Mouse (Mus musculus) urinary bladder, postnatal 10 days (tissue): ENCODE results near the gene Mlh1.

Experiments used
- DNase-seq: peaks from one replicate; pipeline ENCODE4 v3.0.0; 2022; ENCODE audit warnings: low spot score

Mlh1 gene

DNA sequence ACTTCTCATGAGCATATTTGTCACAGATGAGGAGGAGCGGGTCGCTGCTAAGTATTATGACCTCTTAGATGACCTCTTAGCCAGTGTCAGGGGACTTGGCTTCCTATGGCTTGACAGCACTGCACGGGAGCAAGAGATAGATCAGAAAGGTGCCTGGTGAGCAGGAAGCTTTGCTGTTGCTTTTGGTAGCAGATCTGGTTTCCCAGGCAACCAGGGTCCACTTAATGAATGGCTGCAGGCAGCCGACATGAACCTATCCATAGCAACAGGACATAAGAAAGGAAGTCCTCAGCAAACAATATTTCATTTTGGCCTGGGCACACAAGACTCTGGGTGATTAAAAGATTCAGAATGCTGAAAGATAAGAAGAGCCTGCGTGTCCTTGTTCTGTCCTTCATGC is 14.1 kb upstream of the Mlh1 start:
- DNase-seq: no peak

DNA sequence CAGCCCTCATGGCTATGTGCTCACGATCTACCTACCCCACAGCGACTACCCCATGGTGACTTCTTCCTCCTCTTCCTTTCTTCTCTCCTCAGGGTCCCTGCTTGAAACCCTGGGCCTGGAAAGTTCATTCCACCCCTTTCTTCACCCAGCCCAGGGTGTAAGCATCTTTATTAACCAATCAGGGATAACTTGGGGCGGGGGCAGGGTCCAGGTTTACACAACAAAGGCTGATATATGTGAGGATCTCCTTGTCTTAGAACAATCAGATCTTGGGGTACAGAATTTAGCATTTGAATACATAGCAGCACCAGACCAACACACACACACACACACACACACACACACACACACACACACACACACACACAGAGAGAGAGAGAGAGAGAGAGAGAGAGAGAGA is 13.5 kb upstream of the Mlh1 start:
- no peak for DNase-seq

GRCm38 (mm10) chr9:111275156-111275555 is 3.6 kb upstream of the Mlh1 start:
- no peak for DNase-seq

GRCm38 (mm10) chr9:111273958-111274357 is 2.4 kb upstream of the Mlh1 start:
- no peak for DNase-seq

DNA sequence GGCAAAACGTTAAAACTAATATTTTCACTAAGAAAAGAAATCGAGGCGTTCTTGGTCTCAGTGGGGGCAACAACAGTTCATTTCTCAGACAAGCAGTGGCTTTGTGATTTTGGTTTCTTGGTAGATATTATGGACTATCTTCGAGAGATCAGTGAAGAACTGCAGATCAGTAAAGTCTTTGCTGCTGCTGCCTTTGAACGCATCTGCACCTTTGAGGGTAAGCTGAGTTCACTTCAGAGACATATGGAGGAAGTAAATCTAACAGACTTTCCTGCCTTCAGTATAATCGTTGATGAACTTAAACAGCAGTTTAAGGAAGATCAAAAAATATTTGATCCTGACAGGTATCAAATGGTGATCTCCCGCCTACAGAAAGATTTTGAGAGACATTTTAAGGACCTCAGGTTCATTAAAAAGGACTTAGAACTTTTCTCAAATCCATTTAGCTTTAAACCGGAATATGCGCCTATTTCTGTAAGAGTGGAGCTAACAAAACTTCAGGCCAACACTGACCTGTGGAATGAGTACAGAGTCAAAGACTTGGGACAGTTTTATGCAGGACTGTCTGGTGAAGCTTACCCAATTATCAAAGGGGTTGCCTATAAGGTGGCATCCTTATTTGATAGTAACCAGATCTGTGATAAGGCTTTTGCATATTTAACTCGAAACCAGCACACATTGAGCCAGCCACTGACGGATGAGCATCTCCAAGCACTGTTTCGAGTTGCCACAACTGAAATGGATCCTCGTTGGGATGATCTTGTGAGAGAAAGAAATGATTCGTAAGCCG is 1.6 kb upstream of the Mlh1 start:
- no peak for DNase-seq

- no peak for DNase-seq
Measured at GRCm38 (mm10) chr9:111272356-111272755, 765 bp upstream of the Mlh1 start.

GRCm38 (mm10) chr9:111271056-111271433 is 546 bp downstream of the Mlh1 start:
- no peak for DNase-seq

DNA sequence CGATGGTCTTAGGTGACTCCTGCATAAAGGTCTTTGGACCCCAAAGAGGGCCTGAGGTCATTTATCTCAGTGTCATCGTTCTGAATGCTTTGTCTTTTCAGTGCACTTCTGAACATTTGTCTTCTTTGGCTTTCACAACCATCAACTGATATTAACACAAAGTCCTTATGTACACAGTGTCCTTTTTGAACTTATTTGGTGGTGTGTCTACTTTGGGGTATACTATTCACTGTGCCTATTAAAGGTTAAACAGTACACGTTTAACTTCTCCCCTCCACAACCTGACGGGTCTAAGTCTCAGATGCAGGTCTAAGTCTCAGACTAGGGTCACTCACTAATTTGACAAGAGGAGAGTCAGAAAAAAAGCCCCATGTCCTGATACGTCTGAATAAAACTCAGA is 985 bp downstream of the Mlh1 start:
- no peak for DNase-seq

DNA sequence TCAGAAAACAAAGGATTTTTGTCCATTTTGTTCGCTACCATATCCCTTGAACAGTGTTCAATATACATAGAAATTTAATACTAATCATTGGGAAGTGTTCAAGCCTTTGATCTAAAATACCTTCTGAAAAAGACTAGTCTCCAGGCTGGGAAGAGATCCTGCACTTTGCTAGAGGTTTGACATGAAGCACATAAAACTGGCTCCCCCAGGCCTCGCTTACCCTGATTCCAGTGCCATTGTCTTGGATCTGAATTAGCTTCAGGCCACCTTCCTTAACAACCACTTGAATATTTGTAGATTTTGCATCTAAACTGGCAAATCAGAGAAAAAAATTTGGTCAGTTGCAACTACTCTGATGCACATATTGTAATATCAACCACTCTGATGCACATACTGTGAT is 3.6 kb downstream of the Mlh1 start:
- no peak for DNase-seq

- DNase-seq: no peak
Measured at GRCm38 (mm10) chr9:111261356-111261755, 10.2 kb downstream of the Mlh1 start.

DNA sequence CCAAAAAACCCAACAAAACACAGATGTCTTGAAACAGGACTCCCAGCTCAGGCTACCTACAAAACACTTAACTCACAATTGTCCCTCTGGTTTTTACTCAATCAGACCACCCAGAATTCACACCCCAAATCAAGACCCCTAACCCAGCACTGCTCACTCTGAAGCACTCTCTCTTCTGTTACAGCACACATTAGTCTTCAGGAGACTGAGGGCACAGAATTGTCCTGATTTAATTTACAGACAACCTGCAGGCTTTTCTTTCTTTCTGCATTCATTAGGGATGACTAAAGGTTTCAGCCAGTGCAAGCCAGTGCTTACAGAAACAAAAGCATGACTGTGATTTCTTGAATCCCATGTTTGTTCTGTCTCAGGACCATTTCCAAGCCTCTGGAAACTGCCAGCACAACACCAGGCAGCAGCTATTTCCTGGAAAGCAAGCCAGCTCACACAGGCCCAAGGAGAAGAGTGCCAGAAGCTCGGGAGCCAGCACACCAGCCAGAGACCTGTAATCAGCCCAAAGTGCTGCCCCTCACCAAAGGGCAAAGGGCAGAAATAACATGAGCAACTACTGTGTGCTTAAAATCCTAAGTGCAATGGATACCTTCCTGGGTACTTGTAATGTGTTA is 11.1 kb downstream of the Mlh1 start:
- no peak for DNase-seq

- DNase-seq: no peak
Measured at GRCm38 (mm10) chr9:111252161-111252869, 19.3 kb downstream of the Mlh1 start.

GRCm38 (mm10) chr9:111247682-111248246 is 23.8 kb downstream of the Mlh1 start:
- no peak for DNase-seq

- no peak for DNase-seq
Measured at GRCm38 (mm10) chr9:111245546-111245945, 26.0 kb downstream of the Mlh1 start.

DNA sequence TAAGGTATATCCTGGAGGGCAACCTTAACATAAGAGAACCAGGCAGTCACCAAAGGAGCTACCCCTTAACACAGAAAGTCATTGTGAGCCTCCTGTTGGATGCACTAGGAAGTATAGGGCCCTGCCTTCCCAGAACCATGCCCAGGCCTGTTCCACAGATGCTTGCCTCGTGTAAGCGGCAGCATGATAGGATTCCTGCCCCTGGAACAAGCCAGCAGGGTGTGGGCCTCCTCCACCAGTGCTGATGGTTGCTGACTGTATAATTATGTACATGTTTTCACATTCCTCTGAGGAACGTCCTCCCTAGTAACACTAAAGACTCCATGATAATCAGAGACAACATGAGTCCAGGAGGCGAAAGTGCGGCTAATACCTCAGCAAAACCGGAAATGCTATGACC is 28.2 kb downstream of the Mlh1 start:
- no peak for DNase-seq

DNA sequence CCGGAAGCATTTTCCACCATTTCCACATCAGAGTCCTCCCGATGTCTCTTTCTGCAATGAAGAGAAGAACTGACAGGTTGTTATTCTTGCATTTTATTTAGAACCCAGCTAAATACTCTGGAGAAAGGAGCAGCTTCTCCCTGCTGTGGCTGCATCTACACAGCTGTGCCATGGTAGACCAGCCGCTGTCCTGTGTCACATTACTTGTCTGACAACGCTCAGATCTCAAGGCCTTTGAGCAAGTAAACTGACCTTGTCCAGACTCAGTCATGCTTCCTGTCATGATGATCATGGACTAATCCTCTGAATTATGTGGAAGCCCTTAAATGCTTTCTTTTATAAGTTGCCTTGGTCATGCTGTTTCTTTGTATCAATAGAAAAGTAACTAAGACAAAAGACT is 31.8 kb downstream of the Mlh1 start:
- no peak for DNase-seq

- no peak for DNase-seq
Measured at GRCm38 (mm10) chr9:111237726-111238125, 33.9 kb downstream of the Mlh1 start.

- DNase-seq: no peak
Measured at GRCm38 (mm10) chr9:111234701-111235100, 36.9 kb downstream of the Mlh1 start.

DNA sequence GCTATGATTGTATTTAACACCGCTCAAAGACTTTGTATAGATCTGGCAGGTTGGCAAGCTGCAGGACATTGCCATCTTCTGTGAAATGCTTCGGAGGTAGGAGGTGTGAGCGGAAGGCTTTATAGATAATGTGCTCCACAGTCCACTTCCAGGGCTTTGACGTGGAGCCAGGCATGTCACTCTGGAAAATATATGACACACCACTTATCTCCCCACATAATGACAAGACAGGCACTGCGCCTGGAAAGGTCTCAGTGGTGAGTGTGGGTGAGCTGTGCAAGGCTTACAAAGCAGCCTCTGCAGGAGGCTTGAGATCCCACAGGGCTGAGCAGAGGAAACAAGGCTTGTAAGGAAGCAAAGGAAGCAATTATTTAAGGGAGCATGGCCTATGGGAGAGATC is 43.1 kb downstream of the Mlh1 start:
- DNase-seq: no peak

DNA sequence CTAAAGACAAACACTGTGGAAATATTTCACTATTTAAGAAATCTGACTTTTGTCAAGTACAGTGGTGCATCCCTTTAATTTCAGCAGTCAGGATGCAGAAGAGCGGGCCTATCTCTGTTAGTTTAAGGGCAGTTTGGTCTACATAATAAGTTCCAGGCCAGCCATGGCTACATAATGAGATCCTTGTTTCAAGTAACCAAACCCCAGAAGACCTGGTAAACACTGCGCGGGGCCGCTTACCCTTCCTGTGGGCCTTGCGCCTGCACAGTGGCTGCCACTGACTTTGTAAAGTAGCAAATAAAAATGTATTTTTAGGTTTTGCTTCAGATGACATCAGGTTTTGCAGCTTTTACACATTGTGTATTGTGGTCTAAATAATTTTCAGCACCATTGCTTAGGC is 48.2 kb downstream of the Mlh1 start:
- no peak for DNase-seq

DNA sequence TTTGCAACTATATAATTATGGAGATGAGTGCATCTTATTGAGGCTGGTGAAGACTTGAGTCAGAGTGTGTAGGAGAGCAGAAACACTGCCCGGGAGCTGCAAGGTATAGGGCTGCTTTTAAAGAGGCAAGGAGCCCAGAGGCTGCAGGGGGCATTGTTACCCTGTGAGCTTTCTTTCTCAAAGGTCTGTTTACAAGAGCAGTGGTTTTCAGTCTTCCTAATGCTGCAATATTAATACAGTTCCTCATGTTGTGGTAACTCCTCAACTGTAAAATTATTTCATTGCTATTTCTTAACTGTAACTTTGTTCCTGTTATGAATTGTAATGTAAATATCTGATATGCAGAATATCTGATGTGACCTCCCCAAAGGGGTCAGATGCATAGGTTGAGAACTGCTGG is 50.0 kb downstream of the Mlh1 start:
- DNase-seq: no peak

- no peak for DNase-seq
Measured at GRCm38 (mm10) chr9:111220551-111221080, 51.0 kb downstream of the Mlh1 start.

DNA sequence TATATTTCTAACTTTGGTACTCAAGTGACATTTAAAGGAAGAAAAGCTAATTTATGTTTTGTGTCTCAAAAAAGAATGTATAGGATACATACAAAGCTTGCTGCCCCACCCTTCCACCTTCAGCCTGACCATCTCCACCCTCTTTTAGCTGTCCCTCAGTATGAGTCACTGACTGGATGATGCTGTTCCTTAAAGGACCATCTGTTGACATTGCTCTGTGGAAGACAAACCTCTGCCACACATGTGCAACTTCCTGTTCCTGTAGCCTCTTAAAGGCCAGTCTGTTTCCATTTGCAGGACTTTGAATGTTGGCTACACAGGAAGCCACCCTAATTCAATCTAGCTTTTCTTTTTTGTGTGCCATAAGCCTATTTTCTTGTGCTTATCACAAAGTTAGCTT is 55.2 kb downstream of the Mlh1 start:
- no peak for DNase-seq
